Mouse (Mus musculus): ENCODE measurements around the gene M6pr.

Gene M6pr

DNA sequence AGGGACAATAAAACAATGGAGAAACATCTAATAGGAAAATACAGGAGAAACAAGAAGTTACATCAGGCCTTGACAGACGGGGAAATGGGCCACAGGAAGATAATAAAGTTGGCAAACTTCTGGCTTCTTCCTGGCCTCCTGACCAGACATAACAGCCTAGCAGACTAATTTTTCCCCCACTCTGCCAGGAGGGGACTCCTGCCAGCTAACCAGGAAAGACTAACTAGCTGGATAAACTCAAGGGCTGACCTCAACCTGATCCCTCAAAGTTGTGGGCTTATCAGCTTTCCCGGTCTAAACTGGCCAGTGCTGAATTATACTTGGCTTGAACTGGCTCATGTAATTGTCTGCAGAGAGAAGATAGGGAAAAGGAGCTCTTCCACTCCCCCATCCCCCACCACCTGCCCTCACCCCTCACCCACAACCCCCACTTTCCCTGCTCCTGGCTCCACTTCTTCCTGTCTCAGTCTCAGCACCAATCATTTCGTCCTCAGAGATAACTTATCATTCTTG, 8.8 kb upstream of the M6pr start:
- DNase-seq: no peak

DNA sequence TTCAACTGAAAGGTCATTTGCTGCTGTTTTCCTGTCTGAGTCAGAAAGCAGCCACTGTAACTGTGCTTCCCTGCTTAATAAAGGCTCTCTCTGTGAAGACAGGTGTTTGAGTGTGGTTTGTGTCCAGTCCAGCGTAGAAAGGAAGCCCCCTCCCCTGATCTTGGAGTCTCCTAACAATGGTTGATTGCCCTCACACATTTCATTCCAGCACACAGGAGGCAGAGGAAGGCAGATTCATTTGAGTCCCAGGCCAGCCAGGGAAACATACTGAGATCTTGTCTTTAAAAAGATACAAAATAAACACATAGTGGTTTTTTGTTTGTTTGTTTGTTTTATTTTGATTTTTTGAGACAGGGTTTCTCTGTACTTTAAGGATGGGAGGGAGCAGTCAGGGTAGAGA, 6.4 kb upstream of the M6pr start:
- DNase-seq: no peak

DNA sequence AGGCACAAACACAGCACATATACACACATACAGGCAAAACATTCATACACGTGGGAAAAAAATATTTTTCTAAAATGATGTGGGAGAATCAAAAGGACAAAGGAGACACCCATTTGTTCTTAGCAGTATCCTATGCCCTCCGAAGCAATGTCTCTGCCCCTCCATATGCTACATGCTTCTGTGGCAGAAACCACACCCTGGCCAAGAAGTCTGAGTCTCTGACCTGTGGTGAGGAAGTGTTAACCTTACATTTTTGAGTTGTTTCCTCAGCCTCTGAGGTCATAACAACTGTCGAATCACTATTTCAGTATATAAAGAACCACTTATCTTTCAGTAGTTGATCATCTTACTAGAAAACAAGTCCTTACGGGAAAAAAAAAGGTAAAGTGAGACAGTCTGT, 5.9 kb upstream of the M6pr start:
- no peak for DNase-seq

DNA sequence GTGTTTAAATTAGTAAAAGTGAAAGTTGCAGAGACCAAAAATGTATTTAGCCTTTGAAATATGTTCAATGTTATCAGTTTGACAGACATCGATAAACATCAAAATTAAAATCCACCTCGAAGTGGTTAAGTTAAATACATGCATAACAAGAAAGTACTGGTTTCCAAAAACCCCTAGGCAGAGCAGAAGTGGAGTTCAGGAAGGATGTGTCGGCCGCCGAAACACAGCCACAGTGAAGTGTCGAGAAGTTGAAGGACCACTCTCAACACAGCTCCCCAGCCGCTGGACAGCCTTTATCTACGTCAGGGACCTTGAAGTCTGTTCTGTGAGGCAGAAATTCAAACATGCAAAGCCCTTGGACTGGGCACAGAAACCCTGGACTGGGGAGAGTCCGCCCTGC, 5.0 kb upstream of the M6pr start:
- no peak for DNase-seq

DNA sequence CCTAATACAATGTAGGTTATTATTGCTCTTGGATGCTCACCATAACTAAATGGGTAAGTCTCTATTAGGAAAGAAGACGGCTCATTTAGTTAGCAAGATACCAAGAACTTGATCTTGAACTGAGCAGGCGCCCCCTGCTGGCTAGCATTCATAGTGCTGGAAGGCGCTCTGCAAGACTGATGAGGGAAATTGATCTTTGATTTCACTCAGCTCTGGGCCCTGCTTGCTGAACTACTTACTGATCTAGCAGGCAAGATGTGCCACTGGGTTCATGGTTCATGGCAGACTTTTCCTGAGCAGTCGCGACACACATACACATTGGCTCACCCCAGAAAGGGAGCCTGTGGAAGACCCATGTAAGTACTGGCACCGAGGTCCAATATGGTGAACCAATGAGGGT, 4.2 kb upstream of the M6pr start:
- DNase-seq: peak; percentile 70 to 93

DNA sequence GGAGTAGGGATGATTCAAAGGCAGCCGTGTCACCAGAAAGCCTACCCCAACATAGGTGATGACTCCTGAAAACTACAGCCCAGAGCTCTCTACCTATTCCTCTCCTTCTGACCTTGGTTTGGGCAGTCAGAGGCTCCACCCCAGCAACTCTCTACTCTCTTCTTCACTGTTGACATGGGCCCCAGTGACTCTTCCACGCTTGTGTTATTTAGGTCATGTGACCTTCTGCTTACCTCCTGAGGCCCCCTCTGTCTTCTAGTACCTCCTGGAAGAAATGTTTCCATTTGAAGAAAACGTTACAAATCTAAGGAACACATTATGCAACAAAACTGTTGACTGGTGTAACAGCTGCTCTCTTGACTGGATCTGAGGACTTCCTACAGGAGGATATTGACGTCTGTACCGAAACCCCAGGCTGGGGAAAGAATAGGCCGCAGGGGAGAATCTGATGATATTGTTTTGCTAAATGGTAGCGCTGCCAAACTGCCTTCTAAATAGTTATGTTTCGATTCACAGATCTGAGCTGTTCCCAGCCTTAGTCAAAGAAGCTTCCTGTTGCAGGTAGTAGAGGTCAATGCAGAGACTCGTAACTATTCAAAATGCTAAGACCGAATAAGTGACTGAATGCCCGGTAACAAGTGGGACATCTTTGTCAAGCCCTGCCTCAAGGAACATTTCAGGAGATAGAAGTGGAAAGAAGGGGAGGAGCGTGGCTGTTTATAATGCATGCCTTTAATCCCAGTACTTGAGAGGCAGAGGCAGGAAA, 3.5 kb upstream of the M6pr start:
- no peak for DNase-seq

DNA sequence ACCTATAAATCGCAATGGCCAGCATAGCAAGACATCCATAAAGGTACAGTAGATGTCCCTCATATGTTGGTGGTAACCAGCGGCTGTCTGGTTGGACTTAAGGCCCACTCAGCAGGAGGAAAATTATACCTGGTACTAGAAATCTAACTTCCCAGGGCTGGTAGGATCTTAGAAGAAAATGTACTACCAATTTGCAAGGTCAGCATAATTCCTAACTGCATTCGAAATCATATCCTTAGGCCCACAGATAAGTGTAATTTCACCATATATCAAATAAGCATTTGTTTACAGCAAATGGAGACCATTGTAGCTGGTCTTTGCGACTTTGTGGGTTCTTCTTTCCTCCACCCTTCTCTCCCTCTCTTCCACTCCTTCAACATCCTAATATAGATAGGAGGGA, 1.8 kb upstream of the M6pr start:
- no peak for DNase-seq

DNA sequence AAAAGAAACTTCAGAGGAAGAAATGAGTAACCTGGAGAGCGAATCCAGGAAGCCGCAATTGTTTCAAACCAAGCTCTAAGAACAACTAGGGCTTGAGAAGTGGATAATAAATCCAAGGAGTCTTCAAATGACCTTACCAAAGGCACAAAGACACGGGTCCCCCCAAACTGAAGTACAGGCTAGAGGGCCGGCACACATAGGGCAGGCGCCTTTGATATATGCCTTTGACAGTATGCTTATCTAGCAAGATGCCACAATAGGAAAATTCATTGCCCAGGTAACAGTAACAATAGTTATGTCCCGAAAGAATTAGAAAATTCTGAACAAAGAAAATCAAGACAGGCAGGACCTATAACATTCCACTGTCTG, 400 bp upstream of the M6pr start:
- no peak for DNase-seq

DNA sequence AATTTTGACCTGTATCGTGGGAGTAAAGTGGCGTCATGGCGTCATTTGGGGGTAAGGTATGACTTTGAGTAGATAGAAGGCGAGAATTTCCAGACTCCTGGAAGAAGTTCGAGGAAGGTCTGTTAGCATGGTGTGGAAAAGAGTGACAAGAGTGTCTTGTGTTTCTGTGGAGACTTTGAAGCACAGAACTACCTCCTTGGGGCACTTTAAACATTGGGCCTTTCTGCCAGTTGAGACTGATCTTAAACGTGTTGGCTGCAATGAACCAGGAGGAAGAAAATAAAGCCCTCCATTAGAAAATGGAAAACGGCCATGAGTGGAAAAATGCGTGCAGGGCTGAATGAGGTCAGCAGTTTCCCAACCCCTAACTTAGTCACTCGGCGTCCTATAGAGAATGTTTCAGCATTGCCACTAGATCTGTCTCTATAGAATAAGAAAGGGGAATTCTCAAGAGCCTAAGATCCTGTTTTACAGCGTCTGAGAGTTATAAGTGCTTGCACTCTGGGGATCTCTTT, 983 bp downstream of the M6pr start:
- no peak for DNase-seq

DNA sequence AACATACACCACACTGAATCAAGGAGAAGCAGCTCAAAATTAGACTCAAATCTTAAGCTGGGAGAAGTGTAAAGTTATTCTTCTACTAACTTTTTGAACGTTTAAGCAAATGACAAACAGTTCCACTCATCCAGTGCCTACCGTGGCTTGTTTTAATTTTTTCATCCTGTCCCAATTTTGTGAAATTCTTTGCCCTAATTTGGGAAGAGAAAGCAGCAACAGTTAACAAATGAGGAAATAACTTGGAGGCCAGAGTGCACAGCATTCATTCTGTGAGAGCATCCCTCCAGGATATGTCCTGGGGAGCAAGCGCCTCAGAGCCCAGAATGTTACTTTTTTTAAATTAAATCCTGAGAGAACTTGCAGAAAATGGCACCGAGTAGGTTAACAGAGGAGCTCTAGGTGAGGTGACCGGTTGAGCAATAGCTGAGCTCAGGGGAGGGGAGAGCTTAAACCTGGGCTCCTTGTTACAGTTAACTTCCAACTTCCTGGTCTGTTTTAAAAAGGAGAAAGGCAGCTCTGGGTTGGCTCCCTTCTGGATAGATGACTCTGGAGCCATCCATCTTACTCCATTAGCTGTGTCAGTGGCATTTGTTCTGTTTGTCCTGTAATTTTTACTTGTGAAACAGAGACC, 1.8 kb downstream of the M6pr start:
- DNase-seq: no peak

DNA sequence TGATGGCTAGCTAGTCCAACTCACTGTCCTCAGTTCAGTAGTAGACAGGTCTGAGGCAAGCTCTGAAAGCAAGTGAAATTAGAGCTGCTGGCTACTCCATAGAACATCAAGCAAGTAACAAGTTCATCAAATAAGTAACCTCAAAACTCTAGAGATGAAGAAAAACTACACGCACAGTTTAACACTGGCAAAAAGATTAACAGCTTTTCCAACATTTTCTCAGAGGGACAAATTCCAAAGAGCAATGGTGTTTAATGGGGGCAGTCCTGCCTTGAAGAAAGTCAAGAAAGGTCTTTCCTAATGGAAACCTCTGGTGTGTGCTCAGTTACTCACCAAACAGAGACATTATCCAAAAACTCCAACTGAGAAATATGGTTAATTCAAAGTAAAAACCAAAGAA, 10.2 kb downstream of the M6pr start:
- DNase-seq: peak in 1 of 2 experiments; percentile 23

DNA sequence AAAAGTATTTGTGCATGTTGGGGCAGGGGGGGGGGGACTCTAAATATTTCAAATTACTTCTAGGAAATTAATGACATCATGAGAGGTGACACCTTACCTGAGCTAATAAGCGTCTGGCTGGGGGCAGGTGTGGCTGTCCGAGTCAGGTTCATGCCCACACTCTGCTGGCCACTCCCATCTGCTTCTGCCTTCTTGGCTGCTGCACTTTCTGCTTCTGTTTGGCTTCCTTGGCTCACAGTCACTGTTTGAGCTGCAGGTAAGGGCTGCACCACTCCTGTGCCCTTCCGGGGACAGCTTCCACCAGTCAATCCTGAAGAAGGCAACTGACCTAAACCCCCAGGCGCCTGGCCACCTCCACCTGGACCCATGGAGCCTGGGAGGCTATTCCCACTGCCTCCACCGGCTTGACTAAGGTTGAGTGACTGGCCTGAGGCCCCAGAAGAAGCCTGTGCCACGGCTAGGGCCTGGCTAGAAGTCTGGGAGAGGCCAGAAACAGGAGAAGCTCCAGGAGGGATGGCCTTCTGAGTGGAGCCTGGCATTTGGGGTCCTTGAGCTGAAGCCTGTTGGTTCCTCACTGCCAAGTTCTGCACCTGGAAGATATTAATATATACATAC, 16.9 kb downstream of the M6pr start:
- DNase-seq: peak; percentile 35 to 59

DNA sequence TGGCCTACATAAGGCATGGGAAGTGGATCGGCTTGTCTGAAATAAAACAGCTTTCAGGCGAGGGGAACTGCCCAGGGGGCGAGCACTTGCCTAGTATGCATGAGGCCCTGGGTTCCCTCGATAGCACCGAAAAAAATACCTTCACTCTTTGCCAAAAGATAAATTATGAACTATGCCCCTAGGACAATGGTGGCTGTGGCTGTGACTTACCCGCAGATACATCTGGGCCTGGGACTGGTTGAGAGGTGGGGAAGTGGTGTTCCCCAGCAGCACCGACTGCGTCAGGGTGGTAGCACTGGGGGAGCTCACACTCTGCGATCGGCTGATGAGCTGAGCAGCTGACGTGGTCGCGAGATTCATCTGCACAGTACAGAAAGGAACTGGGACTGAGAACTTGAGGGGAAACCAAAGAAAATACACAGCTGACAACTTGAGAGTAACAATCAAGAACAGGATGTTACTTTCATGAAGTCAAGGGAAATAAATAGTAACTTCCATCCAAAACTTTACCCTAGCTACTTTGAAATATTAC, 24.6 kb downstream of the M6pr start:
- DNase-seq: no peak

DNA sequence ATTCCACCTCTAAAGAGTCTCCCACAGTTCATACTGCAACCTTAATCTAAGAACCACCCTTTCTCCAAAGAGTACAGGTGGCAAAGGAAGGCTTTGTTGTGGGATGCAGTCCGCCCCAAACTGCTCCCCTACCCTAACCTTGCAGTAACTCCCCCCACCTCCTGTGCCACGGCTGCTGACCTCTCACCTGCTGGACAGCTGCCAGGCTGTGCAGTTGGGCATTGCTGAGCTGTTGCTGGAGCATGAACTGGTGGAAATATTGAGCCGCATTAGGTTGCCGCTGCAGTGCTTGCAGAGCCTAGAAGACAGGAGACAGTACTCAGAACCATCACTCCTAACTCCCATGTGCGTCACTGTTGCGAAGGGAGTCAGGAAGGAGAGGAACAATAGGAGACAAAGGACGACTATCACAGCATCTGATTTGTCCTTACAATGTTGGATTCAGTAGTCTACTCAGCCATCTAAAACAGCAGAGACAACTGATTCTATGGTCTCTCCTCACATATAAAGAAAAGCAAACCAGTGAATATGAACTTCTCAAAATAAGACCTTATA, 26.3 kb downstream of the M6pr start:
- DNase-seq: peak; percentile 31 to 65

DNA sequence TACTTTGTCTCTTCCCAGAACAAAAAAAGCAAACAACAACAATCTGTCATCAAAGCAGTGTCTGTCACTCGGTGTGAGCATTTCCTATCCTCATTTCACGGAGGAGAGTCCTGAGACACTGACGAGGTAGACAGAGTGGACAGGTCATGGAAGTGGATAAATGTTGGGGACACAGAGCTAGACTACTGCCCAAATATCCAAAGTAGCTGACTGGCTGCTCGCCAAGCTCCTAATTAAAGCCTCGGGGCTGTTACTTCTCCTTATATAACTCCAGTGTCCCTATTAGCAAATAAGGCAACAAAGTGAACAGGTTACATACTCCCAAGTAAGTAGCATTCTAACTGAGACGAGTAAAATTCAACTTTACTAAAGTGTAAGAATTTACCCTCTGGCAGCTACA, 29.0 kb downstream of the M6pr start:
- DNase-seq: peak; percentile 17 to 36

DNA sequence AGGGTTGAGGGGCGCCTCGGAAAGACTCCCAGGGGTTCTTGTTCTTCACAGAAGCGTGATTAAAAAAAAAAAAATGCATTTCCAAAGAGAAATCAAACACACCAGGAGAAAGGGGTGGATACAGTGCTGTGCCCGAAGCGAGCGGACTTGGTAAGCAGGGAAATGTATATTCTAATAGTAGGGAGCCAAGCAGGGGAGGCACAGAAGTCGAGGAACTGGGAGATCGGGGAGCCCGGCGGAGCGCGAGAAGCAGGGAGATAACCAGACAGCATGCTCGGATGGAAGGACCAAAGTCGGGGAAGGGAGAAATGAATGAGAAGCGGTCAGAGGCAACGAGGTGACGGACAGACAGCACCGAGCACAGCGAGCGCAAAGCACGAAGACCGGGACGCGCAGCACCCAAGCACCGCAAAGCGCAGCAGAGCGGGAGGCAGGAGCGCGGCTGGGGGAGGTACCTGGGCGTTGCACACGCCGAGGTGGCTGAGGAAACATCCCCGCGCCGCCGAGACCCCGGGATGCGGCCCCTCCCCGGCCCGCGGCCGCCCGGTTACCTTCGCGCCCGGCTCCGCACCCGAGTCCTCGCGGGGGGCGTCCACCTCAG, 30.6 kb downstream of the M6pr start:
- DNase-seq: peak; percentile 65 to 83

DNA sequence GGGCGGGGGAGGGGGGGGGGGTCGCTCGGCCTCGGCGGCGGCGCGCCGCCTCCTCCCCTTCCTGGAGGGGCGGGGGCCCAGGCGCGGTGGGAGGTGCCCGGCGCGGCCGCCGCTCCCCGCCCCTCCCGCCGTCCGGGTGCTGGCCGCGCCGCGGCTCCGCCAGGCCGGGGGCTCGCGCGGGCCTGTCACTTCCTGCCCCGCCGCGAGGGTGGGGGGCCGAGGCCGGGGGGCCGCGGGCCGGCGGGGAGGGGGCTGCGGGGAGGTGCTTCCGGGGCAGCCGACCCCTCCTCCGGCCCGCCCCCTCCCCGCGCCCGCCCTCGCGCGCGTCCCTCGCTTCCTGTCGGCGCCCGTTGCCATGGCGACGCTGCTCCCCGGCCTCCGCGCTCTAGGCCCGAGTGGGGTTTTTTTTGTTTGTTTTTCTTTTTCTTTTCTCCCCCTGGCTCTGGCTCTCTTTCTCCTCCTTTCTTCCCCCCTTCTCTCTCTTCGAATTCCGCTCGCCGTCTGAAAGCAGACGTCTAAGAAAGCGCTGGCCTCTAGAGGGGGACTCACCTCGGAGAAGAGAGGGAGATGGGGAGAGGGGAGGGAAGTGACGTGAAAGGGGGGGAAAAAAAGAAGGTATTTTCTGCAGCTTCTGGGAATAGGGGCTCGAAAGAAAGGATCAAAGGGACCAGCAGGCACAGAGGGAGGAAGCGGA, 31.3 kb downstream of the M6pr start:
- peak; percentile 88 to 94 for DNase-seq

DNA sequence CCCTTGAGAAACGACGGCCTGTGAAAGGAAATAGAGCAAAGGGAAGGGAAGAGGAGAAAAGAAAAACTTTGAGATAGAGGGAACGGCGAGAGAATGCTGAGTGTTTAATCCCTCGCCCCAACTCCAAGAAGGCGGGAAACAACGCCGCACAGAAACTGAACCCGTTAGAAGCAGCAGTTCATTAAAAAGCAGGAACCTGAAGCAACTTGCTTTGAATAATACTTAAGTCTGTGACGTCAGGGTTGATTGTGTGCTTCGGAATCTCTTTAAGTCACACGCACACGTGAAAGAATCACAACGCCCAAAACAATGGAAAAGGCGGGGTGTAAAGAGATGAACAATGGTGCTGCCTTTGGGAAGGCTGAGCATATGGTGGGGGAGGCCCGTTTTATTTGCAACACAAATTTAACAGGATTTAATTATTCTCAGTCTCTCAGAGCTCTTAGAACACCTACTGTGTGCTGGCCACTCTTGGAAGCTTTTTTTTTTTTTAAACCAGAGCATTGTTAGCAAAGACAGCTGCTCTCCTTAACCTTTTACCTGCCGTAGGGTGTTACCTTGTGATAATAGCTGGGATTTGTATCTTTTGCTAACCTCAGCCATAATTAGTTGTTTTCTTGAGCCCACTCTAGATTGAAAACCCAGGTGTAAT, 32.0 kb downstream of the M6pr start, which contains the start of gene Phc1:
Phc1 (minus strand) TSS at position 213 of the 652 bp plus-strand sequence.
- peak in 1 of 2 experiments; percentile 11 for DNase-seq

DNA sequence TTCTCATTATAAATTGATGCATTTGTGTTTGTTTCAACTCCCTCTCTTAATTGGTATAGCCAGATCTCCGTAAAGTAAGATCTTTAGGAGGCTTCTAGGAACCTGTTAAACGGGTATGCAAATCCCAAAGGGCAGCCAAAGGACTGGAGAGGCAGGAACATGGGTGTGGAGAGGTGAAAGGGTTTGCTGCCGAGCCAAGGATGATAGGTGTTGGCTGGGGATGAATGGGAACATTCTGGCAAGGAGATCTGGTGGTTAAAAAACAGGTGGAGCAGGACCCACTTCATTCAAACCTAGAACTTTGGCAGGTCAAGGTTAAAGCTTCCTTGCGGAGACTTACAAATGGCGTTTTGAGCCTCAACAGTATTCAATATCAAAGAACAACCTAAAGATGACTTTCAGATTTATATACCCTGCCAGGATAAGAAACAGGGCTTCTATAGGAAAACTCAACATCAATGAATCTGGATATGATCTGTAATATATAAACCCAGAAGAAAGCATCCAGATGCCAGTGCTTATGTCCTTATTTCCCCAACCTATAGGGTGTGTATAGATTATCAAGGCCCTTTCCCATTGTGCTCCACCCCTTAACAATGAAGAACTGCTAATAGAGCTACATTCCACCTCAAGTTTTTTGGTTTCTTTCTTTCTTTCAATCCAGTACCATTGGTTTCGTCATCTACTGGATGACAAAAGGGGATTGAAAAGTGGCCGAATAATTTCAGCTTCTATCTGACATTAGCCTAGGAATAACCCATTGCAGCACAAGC, 32.7 kb downstream of the M6pr start:
- DNase-seq: peak in 1 of 2 experiments; percentile 29

DNA sequence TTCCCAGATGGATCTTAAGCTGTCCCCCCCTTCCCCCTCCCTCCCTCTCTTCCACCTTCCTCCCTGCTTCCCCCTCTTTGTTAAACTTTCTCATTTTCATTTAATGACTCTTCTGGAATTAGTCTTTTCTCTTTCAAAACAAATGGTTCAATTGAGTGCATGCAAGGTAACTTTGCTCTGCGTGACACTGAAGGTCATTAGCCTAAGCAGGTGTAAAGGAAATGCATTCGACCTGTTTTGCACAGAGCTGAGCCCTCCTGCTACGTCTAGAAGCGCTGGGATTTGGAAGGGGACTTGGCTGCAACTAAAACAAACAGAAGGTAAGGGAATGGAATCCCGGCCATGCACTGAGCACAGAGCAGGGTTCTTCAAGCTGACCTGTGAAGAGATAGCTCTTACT, 33.6 kb downstream of the M6pr start:
- no peak for DNase-seq

DNA sequence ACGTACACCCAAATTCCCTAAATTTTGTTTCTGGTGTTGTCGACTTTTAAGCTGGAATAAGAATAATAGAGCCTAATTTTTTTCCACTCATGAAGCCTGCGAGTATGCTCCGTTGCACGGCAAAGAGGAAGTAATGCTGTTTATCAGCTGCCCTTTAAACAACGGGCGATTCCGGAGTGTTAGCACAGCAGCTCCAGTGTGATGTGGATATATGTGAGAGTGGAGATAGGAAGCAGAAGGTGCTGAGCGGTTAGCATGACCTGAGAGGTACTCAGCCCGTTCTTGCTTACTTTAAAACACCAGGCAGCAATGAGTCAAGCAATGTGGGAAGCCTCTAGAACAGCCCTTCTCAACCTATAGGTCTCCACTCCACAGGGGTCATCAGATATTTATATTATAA, 35.2 kb downstream of the M6pr start:
- no peak for DNase-seq
